Mouse (Mus musculus) left cerebral cortex, postnatal 14 days (tissue): ENCODE measurements around the gene Phf20. TPM values are rescaled to one million over a fixed set of nuclear protein-coding genes. Genes with fewer than 3 reads are reported as not detected.
A peak's percentile ranks its signal among the peaks of the same experiment; 100 is the strongest.

ENCODE experiments used
- DNase-seq, 2 experiments: peaks; one replicate each; pipeline ENCODE4 v3.0.0; 2021 to 2022; ENCODE audit warnings: low spot score in 2 of 2, mixed read lengths in 1 of 2
- intact Hi-C: fragments of 180-260 bp; cut with DNase I; formaldehyde crosslinking; loops from one replicate; pipeline ENCODE4 v1.15.1; 2025
- total RNA-seq, 2 experiments: library from RNA; stranded (reverse); gene quantifications; 2 replicates each; pipeline ENCODE4 v1.2.3; 2021

The Phf20 gene
- total RNA-seq, 2 experiments from 2014 or later, result 50.7 to 65.0 TPM

DNA sequence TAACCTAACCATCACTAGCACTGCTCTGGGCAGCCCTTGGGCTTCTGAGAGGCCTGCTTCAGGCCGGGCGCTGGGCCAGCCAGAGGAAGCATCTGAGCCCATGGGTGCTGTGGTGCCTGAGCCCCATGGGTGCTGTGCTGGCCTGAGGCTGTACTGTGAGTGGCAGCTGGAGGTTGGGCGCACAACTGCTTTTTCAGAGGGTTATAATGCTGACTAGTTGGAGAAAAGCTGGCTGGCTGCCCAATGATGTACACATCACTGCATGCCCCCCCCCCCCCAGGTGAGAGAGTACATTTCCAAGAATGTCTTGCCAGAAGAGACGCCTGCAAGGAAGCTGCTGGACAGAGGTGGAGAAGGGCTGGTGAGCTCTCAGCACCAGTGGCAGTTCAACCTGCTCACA, 108.1 kb downstream of the Phf20 start:
- intact Hi-C loops, result no loop called here
- no peak for DNase-seq

DNA sequence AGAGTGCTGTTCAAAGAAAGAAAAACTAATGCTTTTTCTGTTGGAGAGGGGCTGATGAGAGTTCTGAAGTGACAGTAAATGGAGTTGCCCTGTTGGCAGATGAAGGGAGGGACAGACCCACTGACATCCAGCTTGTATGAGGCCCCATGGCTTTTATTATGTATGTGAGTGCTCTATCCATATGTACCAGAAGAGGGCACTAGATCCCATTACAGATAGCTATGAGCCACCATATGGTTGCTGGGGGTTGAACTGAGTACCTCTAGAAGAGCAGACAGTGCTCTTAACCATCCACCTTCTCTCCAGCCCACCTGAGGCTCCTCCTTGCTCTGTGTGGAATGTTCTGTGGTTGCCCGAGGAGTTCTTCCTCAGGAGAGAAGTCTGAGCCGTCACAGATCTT, 109.6 kb downstream of the Phf20 start:
- intact Hi-C loops, result no loop called here
- peak in 1 of 2 experiments; percentile 53 for DNase-seq

DNA sequence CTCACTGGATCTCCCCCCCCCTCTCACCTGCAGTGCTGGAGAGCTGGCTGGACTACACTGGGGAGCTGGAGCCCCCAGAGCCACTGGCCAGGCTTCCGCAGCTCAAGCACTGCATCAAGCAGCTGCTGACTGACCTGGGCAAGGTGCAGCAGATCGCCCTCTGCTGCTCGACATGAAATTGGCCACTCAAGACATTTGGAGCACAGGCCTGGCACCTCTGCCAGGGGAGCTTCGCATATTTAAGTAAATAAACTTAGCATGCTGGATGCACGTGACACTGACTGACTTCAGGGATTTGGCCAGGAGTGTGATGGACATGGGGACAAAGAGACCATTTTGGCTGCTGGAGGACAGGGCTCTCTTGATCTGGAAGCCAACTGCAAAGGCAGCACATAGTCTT, 111.0 kb downstream of the Phf20 start:
- intact Hi-C loops, result no loop called here
- DNase-seq, result no peak

DNA sequence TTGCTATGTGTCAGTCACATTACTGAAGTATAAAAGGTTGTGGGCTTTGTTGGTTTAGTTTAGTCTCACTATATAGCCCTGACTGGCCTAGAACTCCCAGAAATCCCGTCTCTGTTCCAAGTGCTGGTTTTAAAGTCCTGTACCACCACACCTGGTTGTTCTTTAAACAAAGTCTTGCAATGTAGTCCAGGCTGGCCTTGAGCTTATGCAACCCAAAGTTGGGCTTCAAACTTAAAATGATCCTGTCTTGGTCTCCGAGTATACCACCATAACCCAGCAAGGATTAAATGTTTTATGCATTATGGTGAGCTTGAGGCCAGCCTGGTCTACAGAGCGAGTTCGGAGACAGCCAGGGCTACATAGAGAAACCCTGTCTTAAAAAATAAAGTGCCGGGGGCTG, 113.7 kb downstream of the Phf20 start:
- no peak for DNase-seq
- intact Hi-C loops, result no loop called here

DNA sequence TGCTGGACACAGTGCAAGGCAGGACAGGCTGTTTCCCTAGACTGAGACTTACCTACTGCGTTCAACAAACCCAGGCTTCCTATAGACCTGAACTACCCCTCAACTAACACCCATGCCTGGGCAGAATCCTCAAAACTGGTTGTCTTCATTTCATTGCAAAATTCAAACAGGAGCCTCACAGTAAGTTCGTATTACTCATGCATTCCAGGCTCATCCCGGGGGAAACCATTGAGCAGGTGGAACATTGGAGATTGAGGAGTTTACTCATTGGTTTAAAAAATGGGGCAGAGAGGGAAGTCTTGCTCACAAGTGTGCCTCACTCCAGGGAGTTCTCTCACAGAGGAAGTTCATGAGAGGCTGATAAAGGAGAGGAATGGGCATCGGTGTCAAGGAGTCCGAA, 114.2 kb downstream of the Phf20 start:
- intact Hi-C loops, result no loop called here
- no peak for DNase-seq

DNA sequence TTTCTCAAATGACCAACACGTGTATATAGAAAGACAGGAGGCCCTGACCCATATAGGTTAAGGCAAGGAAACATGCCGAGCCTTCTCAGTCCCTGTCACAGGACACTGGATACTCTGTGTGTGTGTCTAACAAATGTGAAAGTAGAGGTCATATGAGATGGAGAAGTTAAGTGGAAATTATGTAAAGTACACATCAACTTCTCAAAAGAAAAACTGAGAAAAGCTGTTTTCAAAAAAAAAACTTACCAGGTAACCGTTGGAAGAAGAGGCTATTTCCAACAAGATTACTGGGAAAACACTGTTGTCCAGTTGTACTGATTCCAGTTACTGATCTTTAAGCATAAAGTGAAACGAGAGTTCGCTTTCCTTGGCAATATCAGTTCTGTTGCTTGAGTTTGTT, 114.7 kb downstream of the Phf20 start:
- intact Hi-C loops, result no loop called here

DNA sequence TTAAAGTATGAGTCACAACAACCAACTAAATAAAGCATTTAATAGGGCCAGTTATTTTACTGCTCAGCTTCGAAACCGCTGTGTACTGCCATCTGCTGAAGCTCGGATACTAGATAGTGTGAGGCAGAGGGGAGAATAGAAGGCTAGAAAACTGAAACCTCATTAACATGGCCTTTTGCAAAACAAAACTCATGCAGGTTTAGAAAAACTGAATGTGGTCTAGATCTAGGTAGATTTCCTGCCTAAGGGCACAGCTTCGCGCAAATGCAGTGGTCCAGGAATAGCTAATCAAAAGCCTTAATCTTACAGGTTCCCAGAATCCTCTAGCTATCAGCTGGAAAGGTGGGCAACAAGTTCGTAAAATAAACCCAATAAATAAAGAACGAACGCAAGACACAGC, 115.2 kb downstream of the Phf20 start:
- intact Hi-C loops, result no loop called here
- no peak for DNase-seq

More for the DNA sequence above, 114.7 kb downstream of the Phf20 start:
- no peak for DNase-seq

DNA sequence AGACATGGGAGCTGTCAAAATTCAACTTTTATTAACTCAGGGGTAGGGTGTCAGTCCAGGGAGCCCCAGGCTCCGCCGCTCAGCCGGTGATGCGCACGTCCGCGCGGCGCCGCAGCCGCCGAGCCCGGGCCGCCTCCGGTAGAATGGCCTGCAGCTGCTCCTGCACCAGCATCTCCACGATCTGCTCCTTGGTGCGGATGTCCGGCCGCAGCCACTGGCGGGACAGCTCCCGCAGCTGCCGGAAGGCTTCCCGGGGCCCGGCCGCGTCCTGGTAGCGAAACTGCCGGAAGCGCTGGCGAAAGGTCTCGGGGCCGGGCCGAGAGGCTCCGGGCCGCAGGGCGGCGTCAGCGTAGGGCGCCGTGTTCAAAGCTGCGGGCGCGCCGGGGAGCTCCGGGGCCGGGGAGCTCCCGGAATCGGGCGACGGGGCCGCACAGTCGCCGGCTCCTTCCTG, 115.6 kb downstream of the Phf20 start:
- peak in 1 of 2 experiments; percentile 52 for DNase-seq
- intact Hi-C loops, result no loop called here

DNA sequence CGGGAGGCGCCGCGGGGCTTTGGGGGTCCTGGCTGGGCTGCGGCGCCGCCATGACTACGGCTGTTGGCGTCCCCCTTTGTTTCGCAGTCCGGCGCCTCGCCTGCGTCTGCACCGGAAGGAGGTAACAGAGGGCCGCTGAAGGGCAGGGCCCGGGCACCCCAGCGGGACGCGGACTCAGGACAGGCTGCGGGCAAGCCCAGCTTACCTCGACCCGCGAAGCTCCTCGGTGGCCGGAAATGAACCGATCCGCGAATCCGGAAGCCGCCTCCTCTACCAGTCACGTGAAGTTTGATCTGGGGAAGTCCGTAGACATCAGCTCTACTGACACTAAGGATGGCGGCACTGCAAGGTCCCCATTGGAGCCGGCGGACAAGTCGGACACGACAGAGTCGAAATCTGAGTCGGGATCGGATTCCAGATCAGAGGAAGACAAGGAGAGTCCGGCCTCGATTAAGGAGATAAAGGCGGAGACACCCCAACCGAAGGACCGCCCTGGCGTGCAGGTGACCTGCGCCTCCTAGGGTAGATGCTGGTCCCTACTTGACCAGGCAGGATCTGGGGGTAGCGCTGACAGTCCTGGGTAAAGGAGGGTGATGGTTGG, 116.1 kb downstream of the Phf20 start, which contains the start of the genes Cnbd2 and Scand1:
Gene Cnbd2 (plus strand): TSS at position 3 of the 601 bp plus-strand sequence.
Gene Scand1 (minus strand): TSS at position 408 of the 601 bp plus-strand sequence.
- peak; percentile 81 to 83 for DNase-seq
- intact Hi-C loops, result no loop called here

DNA sequence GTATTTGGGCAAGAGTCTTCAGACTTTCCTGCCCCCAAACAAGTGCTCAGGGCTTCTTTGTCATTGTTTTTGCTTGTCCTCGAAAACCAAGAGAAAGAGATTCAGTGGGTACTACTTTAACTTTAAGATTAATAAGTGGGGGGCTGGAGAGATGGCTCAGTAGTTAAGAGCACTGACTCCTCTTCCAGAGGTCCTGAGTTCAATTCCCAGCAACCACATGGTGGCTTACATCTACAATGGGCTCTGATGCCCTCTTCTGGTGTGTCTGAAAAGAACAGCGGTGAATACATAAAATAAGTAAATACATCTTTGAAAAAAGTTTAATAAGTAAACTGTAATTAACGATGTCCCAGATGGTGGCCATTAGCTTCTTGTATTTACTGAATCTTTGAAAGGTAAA, 116.9 kb downstream of the Phf20 start:
- DNase-seq, result no peak
- intact Hi-C loops, result no loop called here

DNA sequence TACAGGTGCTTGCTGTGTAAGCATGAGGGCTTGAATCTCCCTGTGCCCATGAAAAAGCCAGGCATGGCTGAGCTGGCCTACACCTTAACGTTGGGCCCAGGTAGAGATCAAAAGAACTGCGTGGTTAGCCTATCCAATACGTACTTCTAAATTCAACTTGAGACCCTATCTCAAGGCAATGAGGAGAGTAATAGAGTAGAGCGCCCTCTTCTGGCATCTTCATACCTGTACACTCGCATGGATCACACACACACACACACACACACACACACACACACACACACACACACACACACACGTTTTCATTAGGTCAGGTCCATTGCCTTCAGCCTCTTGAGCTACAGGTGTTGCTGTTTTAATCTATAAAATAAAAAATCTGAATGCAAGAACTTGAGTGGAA, 118.5 kb downstream of the Phf20 start:
- DNase-seq, result no peak
- intact Hi-C loops, result no loop called here

DNA sequence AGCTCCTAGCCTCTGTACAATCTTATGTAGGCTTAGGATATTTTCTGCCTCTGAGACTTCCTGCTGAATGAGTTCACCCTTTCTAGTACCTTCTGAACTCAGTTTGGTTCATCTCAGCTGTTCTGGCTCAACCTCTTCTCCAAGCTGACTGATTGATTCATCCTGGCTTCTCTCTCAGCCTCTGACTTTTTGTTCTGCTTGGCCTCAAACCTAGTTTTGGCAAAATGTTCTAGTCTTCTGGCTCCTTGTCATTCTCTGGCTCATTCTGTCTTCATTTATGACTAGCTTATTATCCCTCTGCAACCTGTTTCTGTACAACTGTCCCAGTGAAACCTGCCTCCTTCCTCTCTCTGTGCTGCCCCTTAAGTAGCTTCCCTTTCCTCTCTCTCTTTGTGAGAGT, 122.2 kb downstream of the Phf20 start:
- intact Hi-C loops, result no loop called here
- no peak for DNase-seq

DNA sequence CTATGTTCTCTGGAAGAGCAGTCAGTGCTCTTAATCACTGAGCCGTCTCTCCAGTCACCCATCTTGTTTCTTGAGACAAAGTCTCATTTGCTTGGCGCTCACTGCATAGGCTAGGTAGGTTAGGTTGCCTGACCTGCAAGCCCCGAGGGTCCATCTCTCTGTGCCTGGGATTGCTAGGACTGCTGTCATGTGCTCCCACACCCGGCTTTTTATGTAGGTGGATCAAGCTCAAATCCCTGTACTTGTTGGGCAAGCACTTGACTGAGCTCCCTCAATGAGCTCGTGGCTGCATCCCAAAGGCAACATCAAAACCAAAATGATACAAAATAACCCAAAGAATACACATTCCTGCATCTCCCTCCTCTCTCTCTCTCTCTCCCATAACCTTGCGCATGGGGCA, 125.3 kb downstream of the Phf20 start:
- no peak for DNase-seq

DNA sequence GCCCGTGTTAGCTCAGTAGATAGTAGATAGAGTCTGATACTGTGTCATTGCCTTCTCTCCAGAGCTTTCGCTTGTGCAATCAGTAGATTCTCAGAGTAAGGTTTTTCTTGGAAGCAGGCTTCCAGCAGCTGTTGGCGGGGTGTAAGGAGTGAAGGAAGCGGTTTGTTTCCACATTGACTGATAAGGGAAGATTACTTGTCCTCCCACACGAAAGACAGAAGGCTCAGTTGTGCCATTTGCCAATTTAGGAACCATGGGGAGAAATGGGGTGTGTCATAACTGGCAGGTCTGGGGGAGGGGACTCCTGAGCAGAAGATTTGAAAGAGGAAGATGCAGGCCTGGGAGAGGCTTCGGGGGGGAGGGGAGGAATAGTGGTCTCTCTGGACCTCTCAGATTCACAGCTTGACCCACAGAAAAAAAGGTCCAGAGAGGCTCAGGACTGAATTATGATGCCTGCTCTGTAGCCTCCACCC, 127.9 kb downstream of the Phf20 start:
- intact Hi-C loops, result no loop called here
- peak; percentile 46 to 65 for DNase-seq

More for the DNA sequence above, 125.3 kb downstream of the Phf20 start:
- intact Hi-C loops, result no loop called here

DNA sequence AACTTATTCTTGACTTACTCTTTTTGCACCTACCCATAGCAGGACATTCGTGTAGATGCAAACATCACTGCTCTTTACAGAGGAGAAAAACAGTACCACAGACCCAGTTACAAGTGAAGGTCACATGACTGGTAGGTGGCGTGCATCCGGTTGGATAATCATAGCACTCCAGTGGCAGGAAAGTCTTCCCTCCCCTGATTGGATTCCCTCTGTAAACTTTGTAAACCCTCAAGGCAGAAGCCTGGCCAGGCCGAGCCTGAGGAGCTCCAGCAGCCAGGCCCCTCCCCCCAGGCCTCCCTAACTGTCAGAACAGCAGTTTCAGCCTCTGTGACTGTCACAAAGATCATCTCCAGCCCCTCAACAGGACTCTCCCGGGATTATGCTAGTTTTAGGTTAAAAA, 128.4 kb downstream of the Phf20 start:
- peak in 1 of 2 experiments; percentile 21 for DNase-seq
- intact Hi-C loops, result no loop called here

DNA sequence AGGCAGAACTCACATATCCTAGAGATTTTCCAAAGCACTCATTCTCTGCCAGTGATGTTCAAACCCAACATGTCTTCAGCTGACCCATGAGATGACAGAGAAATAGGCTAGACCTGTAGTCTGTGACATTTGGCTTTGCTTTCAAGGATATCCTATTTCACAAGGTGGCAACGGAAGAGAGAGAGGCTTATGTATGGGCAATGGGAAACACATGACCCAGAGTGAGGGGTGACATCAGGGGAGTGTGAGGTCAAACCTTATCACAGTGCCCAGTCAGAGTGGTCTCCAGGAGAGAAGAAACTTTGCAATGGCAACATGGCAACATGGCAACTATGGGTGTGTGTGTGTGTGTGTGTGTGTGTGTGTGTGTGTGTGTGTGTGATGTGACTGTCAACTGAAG, 134.4 kb downstream of the Phf20 start:
- intact Hi-C loops, result no loop called here
- DNase-seq, result no peak

DNA sequence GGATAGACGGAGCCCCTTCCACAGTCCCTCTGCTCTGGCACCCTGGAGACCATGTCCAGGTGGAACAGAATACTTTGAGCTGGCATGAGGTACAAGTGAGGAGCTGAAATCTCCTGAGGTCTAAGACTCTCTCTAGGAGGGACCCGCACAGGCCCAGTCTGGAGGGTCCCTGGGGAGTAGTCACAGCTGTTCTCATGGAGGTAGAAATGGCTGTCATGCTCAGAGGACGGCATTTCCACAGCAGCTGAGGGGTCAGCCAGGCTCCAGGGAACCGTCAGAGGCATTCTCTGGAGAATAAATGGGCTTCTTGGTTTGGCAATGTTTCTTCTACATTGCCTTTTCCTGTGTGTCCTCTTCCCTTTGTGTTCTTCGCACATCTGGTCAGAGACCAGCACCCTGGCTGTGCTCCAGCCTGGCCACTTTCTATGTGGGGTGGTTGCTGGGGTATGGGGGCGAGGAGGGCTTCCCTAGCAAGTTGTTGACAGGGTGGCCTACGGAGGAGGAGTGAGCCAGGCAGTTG, 135.2 kb downstream of the Phf20 start:
- intact Hi-C loops, result no loop called here
- no peak for DNase-seq

DNA sequence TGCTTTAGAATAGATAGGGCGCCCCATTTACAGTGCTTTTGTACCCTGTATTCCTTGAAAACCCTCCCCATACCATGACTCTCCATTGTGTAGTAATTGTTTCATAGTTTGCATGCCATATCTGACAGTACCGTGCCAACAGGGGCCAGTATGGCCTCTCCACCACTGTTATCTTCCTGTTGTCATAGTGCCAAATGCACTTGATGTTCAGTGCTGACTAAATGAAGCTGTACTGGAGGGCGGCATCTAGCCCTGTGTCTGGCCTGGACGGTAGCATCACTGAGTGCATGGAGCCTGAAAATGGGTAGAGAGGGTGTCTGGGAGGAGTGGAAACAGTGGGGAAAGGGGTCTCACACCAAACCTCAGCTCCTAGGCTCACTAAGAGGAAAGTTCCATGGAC, 143.8 kb downstream of the Phf20 start:
- no peak for DNase-seq
- intact Hi-C loops, result no loop called here

DNA sequence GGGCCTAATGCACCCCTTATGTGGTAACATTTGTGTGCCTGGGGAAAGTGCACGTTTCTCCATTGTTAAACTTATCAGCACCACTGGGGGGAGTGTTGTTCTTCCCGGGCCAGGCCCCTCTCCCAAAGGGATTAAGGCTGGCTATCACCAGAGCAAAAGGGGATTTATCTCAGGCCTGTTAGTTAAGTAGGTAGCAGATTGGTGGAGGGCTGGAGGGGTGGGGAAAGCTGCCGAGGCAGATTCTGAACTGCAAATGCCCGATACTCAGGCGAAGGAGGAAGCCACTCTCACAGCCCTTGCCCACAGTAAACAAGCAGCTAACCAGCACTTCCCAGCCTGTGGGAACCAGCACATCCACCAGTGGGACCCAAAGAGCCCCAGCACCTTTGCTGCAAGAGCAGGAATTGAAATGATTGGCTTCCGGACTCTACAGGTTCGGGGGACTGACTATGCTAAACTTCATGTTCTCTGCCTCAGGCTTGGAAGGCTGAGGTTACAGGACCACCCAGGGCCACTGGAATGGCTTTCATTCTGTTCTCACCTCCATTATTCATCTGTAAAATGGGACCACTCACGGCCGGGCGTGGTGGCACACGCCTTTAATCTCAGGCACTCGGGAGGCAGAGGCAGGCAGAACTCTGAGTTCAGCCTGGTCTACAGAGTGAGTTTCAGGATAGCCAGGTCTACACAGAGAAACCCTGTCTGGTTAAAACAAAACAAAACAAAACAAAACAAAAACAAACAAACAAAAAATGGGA, 148.7 kb downstream of the Phf20 start:
- peak in 1 of 2 experiments; percentile 41 for DNase-seq
- intact Hi-C loops, result no loop called here

DNA sequence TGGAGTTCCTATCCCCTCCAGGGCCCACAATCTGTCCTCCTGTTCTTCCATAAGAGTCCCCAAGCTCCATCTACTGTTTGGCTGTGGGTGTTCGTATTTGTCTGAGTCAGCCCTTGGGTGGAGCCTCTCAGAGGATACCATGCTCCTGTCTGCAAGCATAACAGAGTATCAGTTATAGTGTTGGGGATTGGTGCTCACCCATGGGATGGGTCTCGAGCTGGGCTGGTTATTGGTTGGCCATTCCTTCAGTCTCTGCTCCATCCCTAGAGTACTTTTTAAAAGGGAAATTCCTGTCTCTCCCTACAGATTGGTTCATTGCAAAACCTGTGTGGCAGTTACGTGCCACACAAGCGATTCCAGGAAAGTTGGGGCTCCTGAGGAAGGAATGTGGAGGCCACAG, 152.5 kb downstream of the Phf20 start:
- no peak for DNase-seq
- intact Hi-C loops, result no loop called here
